Mouse (Mus musculus) olfactory bulb, adult 2 months (tissue): Measurements from ENCODE around the gene Aktip.

Experiments used
- CTCF ChIP-seq: fragments of 200-500 bp; IDR thresholded peaks from 2 replicates; pipeline ENCODE4 v1.5.1; 2012; ENCODE audit warnings: low read depth, mild to moderate bottlenecking, low read length, moderate library complexity; ENCODE audit not compliant: insufficient read depth
- POLR2A ChIP-seq: fragments of 200-500 bp; IDR thresholded peaks from 2 replicates; pipeline ENCODE4 v1.6.1; 2012; ENCODE audit warnings: mild to moderate bottlenecking, low read depth, low read length, moderate library complexity; ENCODE audit not compliant: insufficient read depth

DNA sequence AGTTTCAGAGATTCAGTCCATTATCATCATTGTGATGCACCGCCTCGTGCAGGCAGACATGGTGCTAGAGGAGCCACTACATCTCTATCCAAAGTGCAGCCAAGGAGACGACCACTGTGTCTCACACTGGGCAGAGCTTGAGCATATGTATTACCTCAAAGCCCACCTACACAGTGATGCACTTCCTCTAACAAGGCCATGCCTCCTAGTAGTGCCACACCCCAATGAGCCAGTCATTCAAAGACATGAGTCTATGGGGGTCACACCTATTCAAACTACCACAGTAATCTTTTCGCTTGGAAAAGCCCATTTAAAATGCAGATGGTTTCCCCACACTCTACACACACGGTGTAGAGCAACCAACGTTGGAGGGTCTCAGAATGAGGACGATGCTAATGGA is 48.2 kb downstream of the Aktip start:
- TF ChIP-seq CTCF (no peak), POLR2A (no peak)
